Mouse (Mus musculus): ENCODE data around the gene Plxna2. TPM values are rescaled to one million over a fixed set of nuclear protein-coding genes. Genes with fewer than 3 reads are reported as not detected.

The Plxna2 gene
- total RNA-seq (2023) = 0.22 and 0.32 TPM in 2 replicates

GRCm38 (mm10) chr1:194617918-194618317 is at the start of gene Plxna2:
Gene Plxna2, plus strand, starts transcription at chr1:194618218.

